Mouse (Mus musculus) liver, adult 2 months (tissue): ENCODE measurements around the gene Npm3.

Source experiments
- CTCF ChIP-seq: fragments of 200-500 bp; IDR thresholded peaks from 2 replicates; pipeline ENCODE4 v1.5.1; 2011; ENCODE audit warnings: low read depth, low read length, control low read depth
- POLR2A ChIP-seq: fragments of 200-500 bp; IDR thresholded peaks from 2 replicates; pipeline ENCODE4 v1.6.1; 2011; ENCODE audit warnings: low read length, control low read depth; ENCODE audit not compliant: insufficient read depth; ENCODE audit errors: extremely low read depth

DNA sequence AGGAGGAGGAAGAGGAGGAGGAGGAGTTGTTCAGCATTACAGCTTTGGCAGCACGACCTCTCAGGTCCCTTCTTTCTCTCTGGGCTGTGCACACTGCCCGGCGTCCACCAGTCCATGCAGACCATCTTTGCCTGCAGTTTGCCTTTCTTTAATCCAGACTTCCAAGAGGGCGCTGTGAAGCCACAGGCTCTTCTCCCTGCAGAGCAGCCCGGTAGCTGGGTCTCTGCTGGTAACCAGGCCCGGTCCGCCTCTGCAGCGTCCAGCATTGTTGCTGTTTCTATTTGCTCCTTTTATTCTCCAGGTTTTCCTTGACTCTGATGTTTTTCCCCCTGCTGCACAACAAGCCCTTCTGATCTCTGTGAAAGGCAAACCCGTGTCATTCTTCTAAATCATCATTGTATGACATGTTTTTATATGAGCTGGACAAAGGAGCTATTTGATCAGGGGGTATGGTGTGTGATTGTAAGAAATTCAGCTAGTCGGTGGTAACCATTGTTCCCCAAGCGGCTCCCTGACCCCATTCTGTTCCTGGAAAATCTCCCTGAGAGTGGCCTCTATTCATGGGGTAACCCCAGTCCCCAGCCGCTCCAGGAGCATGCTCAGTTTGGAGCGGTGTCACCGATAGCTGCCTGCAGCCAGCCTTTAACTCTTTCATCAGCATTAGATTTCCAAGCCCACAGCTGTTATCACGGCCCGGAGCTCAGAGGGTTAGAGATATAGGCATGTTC, 31.7 kb downstream of the Npm3 start:
- TF ChIP-seq POLR2A = no peak
- TF ChIP-seq CTCF = no peak
